Mouse (Mus musculus) left cerebral cortex, adult 9 months (tissue): ENCODE measurements around the gene Ttc24.

Experiments used
- DNase-seq, 2 experiments: peaks; one replicate each; pipeline ENCODE4 v3.0.0; 2022; ENCODE audit warnings: low spot score in 2 of 2

Gene Ttc24

DNA sequence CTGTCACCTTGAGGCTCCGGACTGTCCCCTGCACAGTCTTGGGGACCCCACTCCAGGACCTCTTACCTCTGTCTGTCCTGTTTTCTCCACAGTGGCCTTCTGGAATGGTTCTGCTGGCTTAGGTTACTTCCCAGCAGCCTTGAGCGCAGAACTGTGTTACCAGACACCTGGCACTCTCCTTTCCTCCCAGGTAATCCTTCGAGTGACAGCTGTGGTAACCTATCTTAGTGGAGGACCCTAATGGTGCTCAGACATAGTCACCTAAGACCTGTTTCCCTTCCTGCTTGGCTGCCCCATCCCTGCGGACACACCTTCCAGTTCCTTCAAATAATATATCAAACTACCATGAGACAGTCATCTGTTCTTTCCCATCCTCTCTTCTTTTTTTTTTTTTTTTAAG lies at the start of gene Ttc24:
TSS of gene Ttc24 (minus strand) at position 101 of the 400 bp plus-strand sequence.
- no peak for DNase-seq

- DNase-seq, result no peak
Measured at GRCm38 (mm10) chr3:88127636-88128035, 49.5 kb upstream of the Ttc24 start.

- DNase-seq, result no peak
Measured at GRCm38 (mm10) chr3:88126181-88126580, 48.1 kb upstream of the Ttc24 start.

DNA sequence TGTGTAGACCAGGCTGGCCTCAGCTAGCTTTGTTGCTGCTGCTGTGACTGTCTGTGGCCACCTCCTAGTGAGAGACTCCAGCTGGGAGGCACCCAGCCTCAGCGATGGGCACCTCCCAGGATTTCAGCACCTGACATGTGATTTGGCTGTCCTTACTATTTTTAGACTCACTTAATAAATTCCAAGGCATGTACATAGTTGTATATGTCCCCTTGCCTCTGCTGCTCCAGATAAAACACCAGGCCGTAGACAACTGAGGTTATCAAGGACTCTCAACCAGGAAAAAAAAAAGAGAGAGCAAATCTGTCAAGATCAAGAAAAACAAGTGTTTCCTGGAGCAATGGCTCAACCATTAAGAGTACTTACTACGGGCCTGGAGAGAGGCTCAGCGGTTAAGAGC lies 47.1 kb upstream of the Ttc24 start:
- no peak for DNase-seq

DNA sequence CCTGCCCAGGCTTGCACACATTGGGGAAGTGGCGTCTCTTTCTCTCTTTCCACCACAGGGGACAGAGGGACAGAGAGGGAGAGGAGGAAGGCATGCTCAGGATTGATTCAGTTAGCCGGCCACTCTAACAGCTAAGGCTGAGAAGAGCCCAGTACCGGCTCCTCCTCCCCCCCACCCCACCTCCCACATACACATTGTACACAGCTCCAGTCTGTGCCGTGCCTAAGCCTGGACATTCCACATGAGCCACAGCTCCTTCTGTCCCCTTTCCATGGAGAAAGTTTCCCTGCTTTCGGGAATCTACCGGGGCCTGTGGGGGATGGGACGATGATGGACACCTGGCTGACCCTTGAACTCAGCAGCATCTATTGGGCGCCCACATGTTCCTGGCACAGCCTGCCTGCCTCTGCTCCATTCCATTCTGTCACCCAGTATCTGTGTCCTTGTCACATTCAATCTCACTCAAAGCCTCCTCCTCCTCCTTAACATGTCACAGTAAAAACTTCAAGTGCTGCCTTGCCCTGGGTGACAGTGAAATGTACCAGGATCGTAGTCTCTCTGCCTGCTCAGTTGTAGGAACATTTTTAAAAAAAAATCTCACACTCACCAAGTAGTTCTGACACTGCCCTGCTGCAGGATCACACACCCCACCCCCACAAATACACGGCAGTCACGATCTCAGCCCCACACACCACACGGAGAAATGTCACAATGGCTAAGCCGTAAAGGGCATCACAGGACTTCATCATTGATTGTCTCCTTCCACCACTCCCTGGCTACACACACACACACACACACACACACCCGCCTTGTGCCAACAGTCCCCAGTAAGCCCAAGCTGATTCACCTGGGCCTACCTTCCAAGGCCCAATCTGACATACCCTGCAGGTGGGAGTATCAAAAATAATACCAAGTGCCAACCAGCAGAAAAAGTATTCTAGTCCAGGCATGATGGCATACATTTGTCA lies 43.3 kb upstream of the Ttc24 start:
- DNase-seq, result no peak

DNA sequence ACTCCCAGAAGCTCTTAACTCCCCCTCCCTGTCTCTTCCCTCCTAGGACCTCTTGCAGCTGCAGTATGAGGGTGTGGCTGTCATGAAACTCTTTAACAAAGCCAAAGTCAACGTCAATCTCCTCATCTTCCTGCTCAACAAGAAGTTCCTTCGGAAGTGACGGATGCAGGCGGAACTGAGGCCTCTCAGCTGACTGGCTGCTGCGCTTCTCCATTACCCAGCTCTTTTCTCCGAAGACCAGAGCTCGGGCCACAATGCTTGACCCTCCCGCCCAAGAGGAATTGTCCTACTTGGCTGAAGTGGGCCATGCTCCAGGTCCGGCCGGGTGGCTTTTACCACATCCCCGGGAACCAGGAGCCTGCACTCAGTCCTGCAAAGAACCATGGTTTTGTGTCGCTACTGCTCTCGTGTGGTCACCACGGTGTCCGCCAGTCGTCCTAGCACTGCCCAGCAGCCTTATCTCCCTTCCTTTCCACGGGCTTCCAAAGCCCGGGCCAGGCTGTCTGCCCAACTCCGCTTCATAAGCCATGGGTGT lies 42.1 kb upstream of the Ttc24 start:
- no peak for DNase-seq

DNA sequence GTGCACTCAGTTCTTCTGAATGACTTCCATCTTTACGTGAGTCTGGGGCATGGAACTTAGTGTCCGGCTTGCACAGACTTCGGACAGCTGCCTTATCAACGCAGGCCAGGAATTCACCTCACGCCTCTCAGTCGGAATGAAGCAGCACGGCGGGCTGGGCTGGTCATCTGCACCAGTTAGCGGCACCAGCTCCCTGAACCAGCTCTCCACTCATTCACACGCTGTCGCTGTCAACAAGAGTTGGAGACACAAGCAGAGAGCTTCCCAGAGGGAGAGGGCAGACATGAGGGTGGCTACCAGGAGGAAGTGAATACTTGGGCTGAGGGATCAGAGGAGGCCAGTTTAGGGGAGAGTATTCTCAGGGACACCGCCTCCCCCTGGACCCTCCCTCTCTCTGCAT lies 36.3 kb upstream of the Ttc24 start:
- no peak for DNase-seq

- no peak for DNase-seq
Measured at GRCm38 (mm10) chr3:88109126-88109525, 31.0 kb upstream of the Ttc24 start.

- no peak for DNase-seq
Measured at GRCm38 (mm10) chr3:88106126-88106525, 28.0 kb upstream of the Ttc24 start.

DNA sequence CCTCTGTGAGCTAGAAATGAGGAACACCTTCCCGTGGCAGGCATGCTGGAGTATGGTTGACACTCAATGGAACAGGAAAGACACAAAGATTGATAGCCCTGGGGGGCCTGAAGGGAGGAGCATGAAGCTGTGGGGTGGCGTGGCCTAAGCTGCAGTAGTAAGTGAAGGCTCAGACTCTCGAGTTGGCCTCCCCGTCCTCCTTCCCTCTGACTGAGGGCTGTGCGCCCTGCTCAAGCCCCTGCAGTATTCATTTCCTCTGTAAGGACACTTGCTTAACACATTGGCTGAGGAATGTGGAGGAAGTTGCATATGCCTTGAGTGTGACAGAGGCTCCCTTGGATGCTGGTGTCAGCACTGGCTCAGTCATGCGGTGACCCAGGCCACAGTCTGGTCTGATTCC lies 24.5 kb upstream of the Ttc24 start:
- peak in 1 of 2 experiments; percentile 23 for DNase-seq

DNA sequence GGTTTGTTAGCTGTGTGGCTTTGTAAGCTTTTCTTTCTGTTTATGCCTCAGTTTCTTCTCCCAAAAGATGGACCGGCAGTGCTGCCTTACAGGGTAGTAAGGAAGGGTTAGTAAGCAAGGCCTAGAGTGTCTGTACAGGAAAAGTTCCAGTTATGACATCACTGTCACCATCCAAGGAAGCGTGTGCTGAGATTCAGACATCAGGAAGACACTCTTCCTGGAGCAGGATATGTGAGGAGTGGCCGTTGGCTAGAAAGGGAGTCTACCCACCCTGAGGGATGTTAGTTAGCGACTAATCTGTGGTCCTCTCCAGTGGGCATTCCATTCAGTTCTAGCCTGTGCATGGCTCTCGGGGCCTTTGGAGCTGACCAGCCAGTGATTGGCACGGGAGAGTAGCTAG lies 24.1 kb upstream of the Ttc24 start:
- no peak for DNase-seq

DNA sequence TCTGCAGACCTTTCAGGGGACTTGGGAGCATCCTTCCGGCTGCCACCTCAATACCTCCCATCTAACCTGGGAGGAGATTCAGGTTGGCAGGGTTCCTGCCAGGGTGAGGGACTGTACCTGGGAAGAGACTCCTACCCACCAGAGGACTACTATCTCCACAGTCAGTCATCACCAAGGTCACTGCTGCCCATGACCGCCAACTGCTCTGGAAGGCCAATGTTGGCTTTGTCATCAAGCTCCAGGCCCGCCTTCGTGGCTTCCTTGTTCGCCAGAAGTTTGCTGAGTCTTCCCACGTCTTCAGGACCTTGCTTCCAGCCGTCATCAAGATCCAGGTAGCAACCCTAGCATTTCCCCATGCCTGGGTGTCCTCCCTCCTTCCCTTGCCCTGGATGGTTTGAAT lies 23.6 kb upstream of the Ttc24 start:
- no peak for DNase-seq

- no peak for DNase-seq
Measured at GRCm38 (mm10) chr3:88100251-88100650, 22.1 kb upstream of the Ttc24 start.

GRCm38 (mm10) chr3:88097666-88098065 lies 19.6 kb upstream of the Ttc24 start:
- DNase-seq, result peak in 1 of 2 experiments; percentile 13

GRCm38 (mm10) chr3:88094126-88094525 lies 16.0 kb upstream of the Ttc24 start:
- no peak for DNase-seq

DNA sequence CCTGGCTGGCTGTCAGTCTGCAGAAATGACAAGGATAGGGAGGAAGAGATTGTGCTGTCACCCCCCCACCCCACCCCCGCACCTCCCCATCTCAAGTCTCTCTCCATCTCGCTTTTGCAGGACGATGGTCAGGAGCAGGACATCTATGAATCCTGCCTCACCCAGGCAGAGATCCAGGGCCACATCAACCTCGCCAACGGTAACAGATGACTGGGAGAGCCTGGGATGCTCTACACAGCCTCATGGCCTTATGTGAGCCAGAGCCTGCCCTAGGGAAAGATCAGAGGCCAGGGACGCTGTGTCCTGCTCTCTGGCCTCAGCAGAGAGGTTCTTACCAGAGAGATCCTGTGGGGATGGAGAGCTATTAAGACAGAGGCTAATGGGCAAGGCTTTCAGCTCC lies 12.5 kb upstream of the Ttc24 start:
- no peak for DNase-seq

- no peak for DNase-seq
Measured at GRCm38 (mm10) chr3:88090106-88090505, 12.0 kb upstream of the Ttc24 start.

DNA sequence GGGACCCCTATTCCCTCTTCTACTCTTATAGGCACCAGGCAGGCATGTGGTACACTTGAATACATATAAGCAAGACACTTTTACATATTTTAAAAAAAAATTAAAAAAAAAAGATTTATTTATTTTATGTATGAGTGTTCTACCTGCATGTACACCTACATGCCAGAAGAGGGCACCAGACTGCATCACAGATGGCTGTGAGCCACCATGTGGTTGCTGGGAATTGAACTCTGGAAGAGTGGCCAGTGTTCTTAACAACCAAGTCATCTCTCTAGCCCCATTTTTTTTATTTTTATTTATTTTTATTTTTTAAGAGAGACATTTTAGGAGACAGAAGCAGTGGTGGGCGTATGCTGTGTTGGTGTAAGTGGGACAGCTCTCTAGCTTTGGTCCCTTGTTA lies 9.6 kb upstream of the Ttc24 start:
- DNase-seq, result no peak

GRCm38 (mm10) chr3:88085459-88085858 lies 7.4 kb upstream of the Ttc24 start:
- DNase-seq, result no peak

DNA sequence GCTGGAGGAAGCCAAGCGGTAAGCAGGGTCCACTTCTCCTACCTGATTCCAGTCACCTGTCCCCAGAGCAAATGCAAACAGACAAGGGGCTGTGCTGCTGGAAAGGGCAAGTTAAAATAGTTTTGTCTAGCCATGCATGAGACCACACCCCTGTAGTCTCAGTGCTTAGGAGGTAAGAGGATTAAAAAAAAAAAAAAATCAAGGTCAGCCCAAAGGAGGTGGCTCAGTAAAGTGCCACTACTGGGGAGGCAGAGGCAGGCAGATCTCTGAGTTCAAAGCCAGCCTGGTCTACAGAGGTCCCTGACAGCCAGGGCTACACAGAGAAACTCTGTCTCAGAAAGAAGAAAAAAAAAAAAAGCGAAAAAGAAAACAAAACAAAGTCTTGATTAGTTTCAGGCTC lies 5.9 kb upstream of the Ttc24 start:
- no peak for DNase-seq

GRCm38 (mm10) chr3:88082663-88083062 lies 4.6 kb upstream of the Ttc24 start:
- no peak for DNase-seq

GRCm38 (mm10) chr3:88082224-88082618 lies 4.1 kb upstream of the Ttc24 start:
- DNase-seq, result no peak
